Mouse (Mus musculus) kidney, adult 2 months (tissue): ENCODE results near the gene Rnf151.
"Not testable (repeated sequence)": the region's sequence is repeated elsewhere in the genome, so short reads cannot be mapped to it uniquely, and the experiment has no call there.

Experiments
- CTCF ChIP-seq: fragments of 200-500 bp; conservative IDR thresholded peaks from 2 replicates; pipeline ENCODE4 v1.5.1; 2011; ENCODE audit warnings: low read depth, mild to moderate bottlenecking, control low read depth, low read length, moderate library complexity, mixed read lengths; ENCODE audit not compliant: insufficient read depth, insufficient read length
- POLR2A ChIP-seq: fragments of 200-500 bp; IDR thresholded peaks from one replicate; pipeline ENCODE4 v1.6.1; 2011; ENCODE audit warnings: low read depth, low read length, control low read depth

- TF ChIP-seq CTCF, POLR2A: not testable (repeated sequence)
Measured at GRCm38 (mm10) chr17:24721383-24721955, 3.6 kb upstream of the Rnf151 start.
